Mouse (Mus musculus) heart, adult 9 months (tissue): ENCODE measurements at regions not wholly inside any gene's neighbourhood (a gene's known extent, or its start where the extent isn't known, plus 50 kb on each side); places are given as distances from the start of the nearest gene placed in this dataset.

Experiments used
- DNase-seq, 2 experiments: peaks; one replicate each; pipeline ENCODE4 v3.0.0; 2022; ENCODE audit warnings: low spot score in 2 of 2

DNA sequence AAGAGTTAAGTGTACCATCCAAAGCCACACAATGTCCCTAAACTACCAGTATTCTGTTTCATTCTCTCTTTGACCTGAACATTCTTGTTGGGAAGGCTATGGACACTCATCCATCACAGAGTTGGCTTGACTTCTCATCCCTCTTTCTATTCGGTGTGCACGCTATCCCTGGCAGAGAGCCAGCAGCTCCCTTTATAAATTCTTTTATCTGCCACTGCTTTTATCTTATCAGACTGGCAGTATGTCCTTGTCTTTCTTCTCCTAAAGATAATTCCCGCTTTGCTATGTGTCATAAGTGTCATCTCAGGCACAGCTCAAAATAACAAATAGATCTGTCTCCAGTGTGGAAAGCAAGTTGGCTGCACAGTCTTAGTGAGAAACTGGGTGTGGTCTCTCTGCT lies 106.6 kb upstream of the Lipc start:
- no peak for DNase-seq

DNA sequence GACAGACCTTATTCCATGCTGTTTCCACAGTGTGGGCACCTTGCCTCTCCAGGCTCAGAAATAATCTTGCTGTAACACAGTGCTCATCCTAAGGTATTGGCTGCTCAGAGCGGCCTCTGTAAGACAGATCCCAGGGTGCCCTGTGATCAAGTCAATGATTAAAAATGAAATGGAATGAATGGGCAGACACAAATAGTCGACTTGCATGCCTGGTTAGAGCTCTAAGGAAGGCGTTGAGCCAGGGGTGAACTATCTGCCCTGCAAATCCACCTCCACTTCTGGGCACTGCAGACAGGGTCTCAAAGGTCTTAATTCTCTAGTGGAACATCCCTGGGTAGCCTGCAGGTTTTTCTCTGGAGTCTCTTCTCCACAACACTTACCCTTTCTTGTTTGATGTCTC lies 104.8 kb upstream of the Lipc start:
- DNase-seq: no peak

DNA sequence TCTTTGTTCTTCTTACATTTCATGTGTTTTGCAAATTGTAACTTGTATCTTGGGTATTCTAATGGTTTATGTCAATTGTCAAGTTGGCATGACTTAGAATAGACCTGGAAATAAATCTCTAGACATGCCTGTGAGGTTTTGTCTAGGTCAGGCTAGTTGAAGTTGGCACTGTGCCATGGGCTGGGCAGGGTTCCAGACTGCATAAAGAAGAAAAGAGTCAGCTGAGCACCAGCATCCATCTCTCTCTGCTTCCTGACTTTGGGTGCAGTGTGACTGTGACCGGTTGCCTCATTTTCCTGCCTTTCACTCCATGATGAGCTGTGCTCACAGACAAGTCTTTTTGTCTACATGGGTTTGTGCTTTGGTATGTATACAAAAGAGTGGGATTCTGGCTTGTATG lies 91.9 kb upstream of the Lipc start:
- peak in 1 of 2 experiments; percentile 24 for DNase-seq

DNA sequence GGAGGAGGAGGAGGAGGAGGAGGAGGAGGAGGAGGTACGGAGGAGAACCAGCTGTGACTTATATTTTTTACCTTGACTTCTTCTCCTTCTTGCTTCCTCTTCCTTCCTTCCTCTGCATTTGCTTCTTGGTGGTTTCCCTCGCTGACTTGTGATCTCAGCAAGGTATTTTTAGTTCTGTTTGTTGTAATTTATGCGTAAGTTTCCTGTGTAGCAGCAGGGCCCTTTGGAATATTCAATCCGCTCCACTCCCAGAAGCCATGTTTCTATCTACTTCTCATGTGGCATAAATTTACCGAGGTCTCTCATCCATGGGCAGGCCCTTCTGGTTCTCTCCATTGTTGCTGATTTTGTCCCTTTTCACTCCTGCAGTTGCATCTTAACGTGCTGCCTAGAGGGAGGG lies 83.3 kb upstream of the Lipc start:
- DNase-seq: no peak

DNA sequence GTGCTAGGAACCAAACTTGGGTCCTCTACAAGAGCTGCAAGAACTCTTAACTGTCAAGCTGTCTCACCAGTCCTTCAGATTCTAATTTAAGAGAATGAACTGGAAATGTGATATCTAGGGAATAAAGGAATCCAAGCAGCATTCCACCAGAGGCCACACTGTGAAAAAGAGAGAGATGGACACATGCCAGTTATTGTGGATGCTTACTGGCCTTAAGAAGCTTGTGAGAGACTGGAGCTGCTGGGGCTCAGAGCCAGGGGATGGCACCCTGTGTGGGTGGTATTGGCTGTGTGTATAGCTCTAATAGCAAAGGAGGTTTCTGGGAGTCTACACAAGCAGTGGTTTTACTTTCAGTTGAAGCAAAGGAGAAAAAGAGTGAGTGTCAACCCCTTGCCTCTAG lies 80.1 kb upstream of the Lipc start:
- DNase-seq: no peak

DNA sequence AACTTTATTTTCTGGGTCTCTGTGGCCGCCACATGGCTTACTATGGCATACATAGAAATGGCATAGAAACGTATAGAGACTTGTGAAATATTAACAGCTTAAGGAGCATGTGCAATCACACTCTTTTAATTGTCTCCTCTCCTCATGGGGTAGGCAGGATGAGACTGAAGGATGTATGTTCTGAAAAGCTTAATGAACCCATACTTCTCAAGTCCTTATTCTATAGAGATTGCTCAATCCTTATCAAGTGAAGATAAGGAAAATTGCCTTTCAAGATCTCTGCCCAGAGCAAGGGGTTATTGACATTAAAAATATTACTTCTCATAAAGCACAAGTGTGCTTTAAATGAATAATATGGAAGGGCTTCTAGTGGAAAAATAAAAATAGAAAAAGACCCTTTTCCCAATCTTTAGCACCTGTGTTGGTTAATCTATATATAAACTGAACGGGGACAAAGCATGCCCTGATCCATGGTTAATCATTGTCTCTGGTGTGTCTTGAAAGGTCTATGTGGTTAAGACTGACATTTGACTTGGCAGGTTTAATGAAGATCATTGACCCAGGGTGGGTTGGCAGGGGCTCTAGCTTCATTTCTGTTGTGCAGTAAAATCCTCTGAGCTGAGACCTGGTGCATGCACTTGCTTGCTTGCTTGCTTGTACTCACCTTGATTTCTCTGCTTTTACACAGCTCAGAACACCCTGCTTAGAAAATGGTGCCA lies 78.3 kb upstream of the Lipc start:
- no peak for DNase-seq

DNA sequence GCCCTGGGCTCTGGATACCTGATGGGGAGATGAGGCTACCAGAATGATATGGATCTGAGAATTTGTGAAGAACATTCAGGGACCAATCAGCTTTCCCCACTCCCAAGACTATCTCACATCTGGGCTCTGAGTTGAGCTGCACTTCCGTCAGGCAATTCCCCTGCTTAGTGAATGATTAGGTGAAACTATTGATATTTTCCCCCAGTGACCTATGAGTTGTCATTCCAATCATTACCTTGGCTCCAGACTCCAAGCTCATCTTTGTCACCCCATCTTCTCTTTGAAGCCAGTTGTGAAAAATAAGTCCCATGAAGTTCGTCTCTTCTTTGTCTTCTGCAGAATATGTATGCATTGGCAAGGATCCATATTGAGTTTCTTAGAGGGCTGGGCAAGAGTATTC lies 76.1 kb upstream of the Lipc start:
- DNase-seq: no peak

DNA sequence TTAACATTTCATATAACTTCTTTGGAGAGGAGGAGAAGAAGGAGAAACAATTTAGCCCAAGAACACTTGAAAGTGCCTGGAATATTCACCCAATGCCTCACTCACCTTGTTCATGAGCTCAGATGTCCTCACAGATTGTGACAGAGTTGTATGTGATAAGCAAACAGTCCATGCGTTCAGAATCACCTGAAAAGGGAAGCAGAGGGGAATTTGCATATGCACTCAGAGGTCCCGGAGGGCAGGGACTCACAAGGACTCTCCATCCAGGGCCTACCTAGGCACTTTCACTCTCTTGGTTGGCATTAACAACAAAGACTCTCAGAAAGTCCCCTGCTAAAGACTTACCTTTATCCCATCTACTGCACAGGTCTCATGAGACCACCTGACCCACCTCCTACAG lies 75.6 kb upstream of the Lipc start:
- DNase-seq: no peak

DNA sequence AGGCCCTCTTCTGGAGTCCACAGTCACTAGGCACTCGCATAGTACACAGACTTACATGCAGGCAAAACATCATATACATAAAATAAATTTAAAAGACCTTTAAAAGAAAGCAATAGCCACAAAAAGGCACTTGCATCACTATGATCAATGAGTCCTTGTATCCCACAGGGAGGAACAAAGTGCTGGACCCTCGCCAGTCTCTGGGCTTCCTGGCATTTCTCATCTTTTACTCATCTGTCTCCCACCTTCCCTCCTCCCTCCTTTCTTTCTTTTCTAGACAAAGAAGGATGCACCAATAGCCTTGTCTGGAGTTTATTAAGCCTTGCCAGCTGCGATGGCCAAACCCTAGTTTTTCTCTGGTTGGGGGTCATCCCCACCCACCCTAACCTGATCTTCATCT lies 73.2 kb upstream of the Lipc start:
- no peak for DNase-seq

DNA sequence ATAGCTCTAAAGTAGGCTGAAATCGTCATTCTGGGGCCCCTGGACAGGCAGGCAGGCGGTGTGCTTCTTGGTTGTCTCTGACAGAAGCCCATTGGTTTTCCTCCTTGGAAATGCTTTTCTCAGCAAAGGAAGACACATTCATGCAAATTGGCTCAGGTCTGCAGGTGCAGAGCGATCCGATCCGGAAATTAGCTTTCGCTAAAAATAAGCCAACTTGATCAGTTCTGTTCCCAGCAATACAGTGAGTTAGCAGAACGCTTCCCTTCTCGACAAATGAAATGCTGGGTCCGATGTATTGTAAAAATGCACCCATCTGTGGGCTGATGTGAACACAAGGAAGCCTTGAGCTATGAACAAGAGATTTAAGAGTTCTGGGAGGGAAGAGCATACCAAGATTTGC lies 66.2 kb upstream of the Lipc start:
- DNase-seq: no peak

DNA sequence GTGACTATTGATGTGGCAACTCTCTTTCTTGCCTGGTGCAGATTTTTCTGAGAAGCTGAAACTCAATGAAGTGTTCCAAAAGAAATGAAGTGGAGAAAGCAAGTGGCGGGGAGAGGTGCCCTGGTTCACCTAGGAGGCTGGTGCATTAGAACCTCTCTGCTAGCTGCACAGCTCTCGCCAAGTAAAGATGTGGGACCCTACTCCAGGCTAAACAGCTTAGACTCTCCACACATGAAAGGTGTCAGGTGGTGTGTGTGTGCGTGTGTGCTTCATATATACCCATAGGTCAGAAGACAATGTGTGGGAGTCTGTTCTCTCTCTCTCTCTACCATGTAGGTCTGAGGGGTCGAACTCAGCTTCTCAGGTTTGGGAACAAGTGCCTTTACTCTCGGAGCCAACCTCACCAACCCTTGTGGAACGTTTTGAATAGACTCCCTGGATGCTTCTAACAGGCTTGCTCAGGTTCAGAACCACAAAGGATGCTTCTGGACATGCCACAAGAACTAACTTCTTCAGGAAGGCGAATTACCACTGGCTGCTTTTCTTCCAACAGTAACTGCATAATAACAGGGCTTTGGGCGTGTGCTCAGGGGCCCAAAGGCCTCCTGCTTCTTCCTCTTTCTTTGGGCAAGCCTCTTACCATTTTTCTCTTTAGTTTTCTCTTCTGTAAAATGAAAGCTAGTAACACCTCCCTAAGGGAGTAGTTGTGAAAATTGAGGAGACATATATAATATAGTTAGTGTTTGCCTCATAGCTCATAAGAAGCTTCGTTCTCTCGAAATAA lies 65.6 kb upstream of the Lipc start:
- no peak for DNase-seq

DNA sequence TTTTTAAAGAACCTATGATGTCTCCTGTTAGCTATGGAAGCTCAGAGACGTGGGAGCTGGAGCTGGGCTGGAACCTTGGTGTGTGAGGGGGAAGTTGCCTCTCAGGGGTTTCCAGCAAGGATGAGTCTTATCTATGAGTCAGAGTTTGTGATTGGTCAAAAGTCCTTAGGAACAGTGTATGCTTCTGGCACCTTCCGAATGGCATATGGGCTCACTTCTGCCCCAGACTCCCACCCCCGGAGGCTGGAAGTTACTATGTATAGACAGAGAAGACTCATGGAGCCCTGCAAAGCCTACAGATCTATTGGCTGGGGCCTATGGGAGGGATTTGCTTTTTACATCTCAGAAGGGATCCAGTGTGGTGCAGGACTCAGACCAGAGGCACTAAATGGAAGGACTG lies 63.9 kb upstream of the Lipc start:
- no peak for DNase-seq

DNA sequence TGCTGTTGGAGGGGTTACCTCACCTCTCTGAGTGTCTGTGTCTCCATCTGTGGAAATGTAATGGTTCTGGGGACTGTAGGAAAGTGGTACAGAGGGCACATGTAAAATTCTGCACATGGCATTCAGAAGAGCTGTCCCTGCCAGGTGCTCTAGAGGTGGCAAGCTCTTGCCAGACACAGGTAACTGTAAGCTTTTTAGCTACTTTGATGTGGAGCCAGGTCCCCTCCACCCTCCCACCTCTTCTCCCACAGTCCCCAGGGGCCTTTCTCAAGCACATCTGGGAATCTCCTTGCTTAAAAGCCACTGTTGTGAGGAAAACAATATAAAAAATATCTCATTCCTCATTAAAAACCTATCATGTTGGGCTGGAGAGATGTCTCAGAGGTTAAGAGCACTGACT lies 63.4 kb upstream of the Lipc start:
- DNase-seq: no peak

DNA sequence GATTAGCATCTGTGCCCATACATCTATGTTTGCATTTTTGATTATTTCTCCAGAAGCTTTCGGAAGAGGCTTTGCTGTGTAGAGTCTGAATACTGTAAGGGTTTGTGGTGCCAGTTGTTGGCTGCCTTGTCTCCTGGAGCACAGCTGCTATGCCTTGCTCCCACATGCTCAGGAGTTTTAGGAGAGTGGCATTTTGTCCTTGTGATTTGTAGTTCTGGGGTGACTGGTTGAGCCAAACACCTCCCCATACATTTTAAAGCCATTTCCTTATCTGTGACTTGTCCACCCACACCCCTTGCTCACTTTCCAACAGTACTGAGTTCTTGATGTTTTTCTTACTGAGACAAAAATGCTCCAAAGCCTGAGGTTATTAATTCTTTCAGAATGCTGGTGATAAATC lies 60.4 kb upstream of the Lipc start:
- no peak for DNase-seq

DNA sequence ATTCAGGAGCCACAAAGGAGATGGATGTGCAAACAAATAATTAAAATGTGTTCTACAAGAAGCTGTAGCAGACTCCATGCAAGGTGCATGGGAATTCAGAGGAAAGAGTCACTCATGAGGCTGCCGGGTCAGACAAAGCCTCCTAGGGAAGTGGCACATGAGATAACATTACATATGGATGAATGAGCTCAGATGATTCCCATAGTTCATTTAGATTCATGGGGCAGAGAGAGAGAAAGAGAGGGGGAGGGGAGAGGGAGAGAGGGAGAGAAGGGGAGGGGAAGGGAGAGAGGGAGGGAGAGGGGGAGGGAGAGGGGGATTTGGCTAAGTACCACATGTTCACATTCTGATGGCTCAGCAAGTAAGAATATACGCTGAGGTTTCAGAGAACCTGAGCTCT lies 52.6 kb upstream of the Lipc start:
- no peak for DNase-seq
